Mouse (Mus musculus): ENCODE measurements at regions not wholly inside any gene's neighbourhood (a gene's known extent, or its start where the extent isn't known, plus 50 kb on each side); places are given as distances from the start of the nearest gene placed in this dataset.

- H3K27me3 ChIP-seq = no peaks in the 10 kb centered on the region
- no peak overlapping the region for H3K4me2 ChIP-seq
- no peak overlapping the region for H3K4me3 ChIP-seq
- ATAC-seq (ENCODE audit: insufficient number of reproducible peaks, low FRiP score, low TSS enrichment, low read depth) = no peak
- no peaks in the 10 kb centered on the region for H3K9me3 ChIP-seq
- no peak overlapping the region for H3K27ac ChIP-seq
- no peaks in the 10 kb centered on the region for H3K36me3 ChIP-seq
- no peak overlapping the region for H3K9ac ChIP-seq
- H3K4me1 ChIP-seq = no peaks in the 10 kb centered on the region
- WGBS = 61% methylated on average over 2 of the region's 2 CpGs
These were observed 87.6 kb downstream of the Serpinb8 start for GRCm38 (mm10) chr1:107677404-107677803.

DNA sequence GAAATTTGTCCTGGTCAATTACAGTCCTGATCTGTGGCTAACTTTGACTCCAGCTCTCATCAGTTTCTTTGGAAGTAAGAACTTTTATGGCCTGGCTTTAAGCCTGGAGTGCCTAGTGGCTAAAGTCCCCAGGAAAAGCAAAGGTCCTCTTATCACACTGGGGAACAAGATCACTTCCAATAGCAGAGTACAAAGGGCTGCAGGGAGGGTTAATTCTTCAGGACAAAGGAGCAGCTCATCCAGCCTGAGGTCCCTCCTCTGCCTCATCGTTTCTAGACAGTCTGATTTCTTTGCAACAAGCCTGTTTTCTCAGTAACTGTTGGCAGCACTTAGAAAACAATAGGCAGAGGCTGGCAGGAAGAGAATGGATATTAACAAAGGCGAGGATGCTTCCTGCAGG lies 107.1 kb downstream of the Serpinb8 start:
- 44% methylated on average over 2 of the region's 2 CpGs for WGBS
- no peak for ATAC-seq (ENCODE audit: insufficient number of reproducible peaks, low FRiP score, low TSS enrichment, low read depth)

GRCm38 (mm10) chr1:107706108-107706548 lies 116.3 kb downstream of the Serpinb8 start:
- Histone ChIP-seq H3K27ac (no peak overlapping the region), H3K36me3 (no peaks in the 10 kb centered on the region), H3K4me2 (no peak overlapping the region), H3K4me3 (no peak overlapping the region), H3K9ac (no peak overlapping the region), H3K27me3 (no peaks in the 10 kb centered on the region), H3K9me3 (no peaks in the 10 kb centered on the region), H3K4me1 (no peaks in the 10 kb centered on the region)
- no peak for ATAC-seq (ENCODE audit: insufficient number of reproducible peaks, low FRiP score, low TSS enrichment, low read depth)

More for the DNA sequence above, 107.1 kb downstream of the Serpinb8 start:
- no peak overlapping the region for H3K9ac ChIP-seq
- no peaks in the 10 kb centered on the region for H3K9me3 ChIP-seq
- no peak overlapping the region for H3K4me2 ChIP-seq
- no peaks in the 10 kb centered on the region for H3K36me3 ChIP-seq
- no peak overlapping the region for H3K27ac ChIP-seq
- no peaks in the 10 kb centered on the region for H3K27me3 ChIP-seq
- H3K4me3 ChIP-seq = no peak overlapping the region
- H3K4me1 ChIP-seq = no peaks in the 10 kb centered on the region

DNA sequence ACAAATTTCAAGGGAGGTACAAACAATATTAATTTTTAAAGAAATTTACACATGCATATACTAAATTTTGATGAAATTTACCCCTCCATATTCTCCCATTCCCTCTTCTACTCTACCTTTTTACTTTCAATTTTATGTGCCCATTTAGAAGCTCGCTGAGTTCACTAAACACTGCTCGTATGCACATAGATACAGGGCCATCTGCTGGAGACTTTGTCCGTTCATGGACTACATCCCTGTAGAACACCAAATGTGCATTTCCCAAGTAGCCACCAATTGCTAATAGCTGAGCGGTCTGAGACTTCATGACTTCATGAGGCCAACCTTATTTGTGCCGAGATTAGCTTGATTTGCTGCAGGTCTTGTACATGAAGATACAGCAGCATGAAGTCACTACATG lies 118.8 kb downstream of the Serpinb8 start:
- H3K9me3 ChIP-seq = no peaks in the 10 kb centered on the region
- no peak overlapping the region for H3K27ac ChIP-seq
- ATAC-seq (ENCODE audit: insufficient number of reproducible peaks, low FRiP score, low TSS enrichment, low read depth) = no peak
- H3K4me1 ChIP-seq = no peaks in the 10 kb centered on the region
- no peak overlapping the region for H3K9ac ChIP-seq
- no peak overlapping the region for H3K4me3 ChIP-seq
- no peaks in the 10 kb centered on the region for H3K27me3 ChIP-seq
- 85% methylated on average over 5 of the region's 5 CpGs for WGBS
- no peak overlapping the region for H3K4me2 ChIP-seq
- no peaks in the 10 kb centered on the region for H3K36me3 ChIP-seq

- Histone ChIP-seq H3K4me3 (no peak overlapping the region), H3K4me2 (no peak overlapping the region), H3K9ac (no peak overlapping the region), H3K27me3 (no peaks in the 10 kb centered on the region), H3K27ac (no peak overlapping the region), H3K9me3 (no peaks in the 10 kb centered on the region), H3K36me3 (no peaks in the 10 kb centered on the region), H3K4me1 (no peaks in the 10 kb centered on the region)
- no peak for ATAC-seq (ENCODE audit: insufficient number of reproducible peaks, low FRiP score, low TSS enrichment, low read depth)
- 31% methylated on average over 1 of the region's 1 CpGs for WGBS
These were observed 125.1 kb downstream of the Serpinb8 start for GRCm38 (mm10) chr1:107714869-107715268.

DNA sequence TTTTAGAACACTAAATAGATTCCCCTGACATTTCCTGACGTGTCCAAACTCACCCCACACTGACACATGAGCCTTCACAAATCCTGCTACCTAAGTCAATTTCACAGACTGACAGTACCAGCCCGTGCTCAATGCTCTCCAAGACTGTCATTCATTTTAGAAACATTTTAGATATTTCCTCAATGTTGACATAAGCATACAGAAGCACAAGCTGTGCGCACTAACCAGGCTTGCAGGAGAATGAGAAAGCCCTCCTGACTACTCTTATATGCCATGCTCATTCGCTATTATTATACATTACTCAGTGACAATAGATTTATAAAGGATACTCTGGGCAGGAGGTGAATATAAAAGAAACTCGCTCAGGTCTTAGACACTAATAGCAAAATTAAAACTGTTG lies 129.5 kb downstream of the Serpinb8 start:
- no peak for ATAC-seq (ENCODE audit: insufficient number of reproducible peaks, low FRiP score, low TSS enrichment, low read depth)
- no peaks in the 10 kb centered on the region for H3K27me3 ChIP-seq
- no peaks in the 10 kb centered on the region for H3K4me1 ChIP-seq
- H3K9me3 ChIP-seq = no peaks in the 10 kb centered on the region
- H3K36me3 ChIP-seq = no peaks in the 10 kb centered on the region
- H3K4me2 ChIP-seq = no peak overlapping the region
- H3K9ac ChIP-seq = no peak overlapping the region
- WGBS = 63% methylated on average over 5 of the region's 5 CpGs
- no peak overlapping the region for H3K27ac ChIP-seq
- H3K4me3 ChIP-seq = no peak overlapping the region

DNA sequence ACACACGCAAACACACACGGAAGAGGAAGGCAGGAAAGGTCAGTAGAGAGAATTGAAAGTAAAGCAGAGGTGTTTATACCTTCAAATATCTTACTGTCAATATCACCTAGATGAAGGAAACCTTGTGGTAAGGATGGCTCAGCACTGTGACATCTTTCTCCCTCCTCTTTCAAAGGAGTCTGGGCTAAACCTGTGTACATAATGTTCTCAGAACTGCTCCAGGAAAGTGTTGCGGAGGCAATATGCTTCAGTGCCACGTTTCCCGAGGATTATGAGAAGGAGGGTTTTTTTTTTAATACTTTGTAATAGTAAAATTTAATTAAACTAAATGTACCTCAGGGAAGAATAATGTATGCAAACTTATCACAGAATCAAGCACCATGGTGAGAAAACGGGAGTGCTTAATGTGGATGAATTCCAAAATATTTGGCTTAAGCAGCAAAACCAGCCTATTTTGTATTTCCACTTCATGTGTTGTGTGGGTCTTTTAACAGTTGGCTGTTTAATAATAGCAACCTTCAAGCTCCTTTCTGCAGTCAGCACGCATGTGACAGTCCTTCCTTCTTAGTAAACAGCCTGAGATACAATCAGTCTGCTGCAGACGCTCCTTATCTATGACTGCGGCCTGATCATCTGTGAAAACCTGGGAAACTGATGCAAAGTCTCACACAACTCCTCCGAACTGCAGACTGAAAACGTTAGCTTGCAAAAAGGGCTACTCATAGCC lies 138.5 kb downstream of the Serpinb8 start:
- Histone ChIP-seq H3K36me3 (no peaks in the 10 kb centered on the region), H3K9ac (no peak overlapping the region), H3K4me3 (no peak overlapping the region), H3K4me2 (no peak overlapping the region), H3K4me1 (no peaks in the 10 kb centered on the region), H3K27ac (no peak overlapping the region), H3K27me3 (no peaks in the 10 kb centered on the region), H3K9me3 (no peaks in the 10 kb centered on the region)
- ATAC-seq (ENCODE audit: insufficient number of reproducible peaks, low FRiP score, low TSS enrichment, low read depth) = no peak
- 71% methylated on average over 11 of the region's 11 CpGs for WGBS

DNA sequence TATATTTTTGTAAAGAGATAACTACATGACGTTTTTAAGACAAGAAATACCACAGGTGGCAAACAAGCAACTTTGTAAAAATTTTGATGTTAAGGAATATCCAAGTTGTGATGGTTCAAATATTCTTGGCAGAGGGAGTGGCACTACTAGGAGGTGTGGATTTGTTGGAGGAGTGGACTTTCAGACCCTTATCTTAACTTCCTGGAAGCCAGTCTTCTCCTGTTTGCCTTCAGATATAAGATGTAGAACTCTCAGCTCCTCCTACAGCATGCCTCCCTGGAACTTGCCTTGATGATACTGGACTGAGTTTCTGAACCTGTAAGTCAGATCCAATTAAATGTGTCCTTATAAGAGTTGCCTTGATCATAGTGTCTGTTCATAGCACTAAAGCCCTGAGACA lies 175.5 kb downstream of the Serpinb8 start:
- no peaks in the 10 kb centered on the region for H3K36me3 ChIP-seq
- ATAC-seq (ENCODE audit: insufficient number of reproducible peaks, low FRiP score, low TSS enrichment, low read depth) = no peak
- WGBS = 81% methylated on average over 1 of the region's 1 CpGs
- 0 out of 2 replicates have a peak, but pooled peaks cover 2% of the 10 kb centered on the region for H3K4me1 ChIP-seq
- no peaks in the 10 kb centered on the region for H3K27me3 ChIP-seq
- H3K9me3 ChIP-seq = no peaks in the 10 kb centered on the region
- no peak overlapping the region for H3K4me2 ChIP-seq
- H3K27ac ChIP-seq = no peak overlapping the region
- H3K9ac ChIP-seq = no peak overlapping the region
- no peak overlapping the region for H3K4me3 ChIP-seq

DNA sequence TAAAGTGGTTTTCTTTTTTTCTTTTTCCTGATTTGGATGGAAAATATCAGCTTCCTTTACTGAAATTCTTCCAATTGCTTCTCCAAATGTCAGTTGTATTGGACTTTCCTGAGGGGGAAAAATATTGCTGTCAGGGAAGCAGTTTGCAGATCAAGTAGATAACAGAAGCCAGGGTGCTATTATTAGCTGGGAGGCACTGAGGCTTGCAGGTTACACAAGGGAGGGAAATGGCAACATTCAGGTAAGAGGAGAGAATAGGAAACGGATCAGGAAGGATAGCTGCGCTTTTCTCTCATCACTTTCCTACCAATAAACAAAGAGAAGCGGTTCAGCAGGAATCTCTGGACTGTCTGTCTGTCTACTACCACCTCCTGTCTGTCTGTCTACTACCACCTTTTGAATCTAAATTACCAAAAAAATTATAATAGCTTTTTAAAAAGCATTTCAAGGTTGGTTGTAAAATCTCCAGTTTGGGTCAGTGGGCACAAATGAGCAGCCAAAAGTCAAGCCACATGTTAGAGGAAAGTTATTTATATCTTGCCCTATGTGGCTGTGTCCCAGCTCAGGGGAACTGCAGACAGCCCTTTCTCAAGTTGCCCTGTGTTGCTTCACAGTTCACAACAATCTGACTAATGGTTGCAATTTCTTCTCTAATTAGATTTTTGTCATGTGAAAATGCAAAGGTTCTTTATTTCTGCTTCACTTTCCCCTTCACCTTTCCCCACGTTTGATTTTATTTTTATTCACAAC lies 177.6 kb downstream of the Serpinb8 start:
- WGBS = 51% methylated on average over 4 of the region's 4 CpGs
- Histone ChIP-seq H3K4me1 (0 out of 2 replicates have a peak, but pooled peaks cover 2% of the 10 kb centered on the region), H3K9me3 (no peaks in the 10 kb centered on the region), H3K27ac (no peak overlapping the region), H3K4me3 (no peak overlapping the region), H3K27me3 (no peaks in the 10 kb centered on the region), H3K9ac (no peak overlapping the region), H3K4me2 (no peak overlapping the region), H3K36me3 (no peaks in the 10 kb centered on the region)
- no peak for ATAC-seq (ENCODE audit: insufficient number of reproducible peaks, low FRiP score, low TSS enrichment, low read depth)

- H3K27me3 ChIP-seq = no peaks in the 10 kb centered on the region
- no peak overlapping the region for H3K9ac ChIP-seq
- H3K4me3 ChIP-seq = no peak overlapping the region
- no peaks in the 10 kb centered on the region for H3K9me3 ChIP-seq
- no peak overlapping the region for H3K27ac ChIP-seq
- H3K4me1 ChIP-seq = no peaks in the 10 kb centered on the region
- H3K36me3 ChIP-seq = no peaks in the 10 kb centered on the region
- H3K4me2 ChIP-seq = no peak overlapping the region
- WGBS = 79% methylated on average over 2 of the region's 2 CpGs
- no peak for ATAC-seq (ENCODE audit: insufficient number of reproducible peaks, low FRiP score, low TSS enrichment, low read depth)
These were observed 183.2 kb downstream of the Serpinb8 start for GRCm38 (mm10) chr1:107772967-107773366.

DNA sequence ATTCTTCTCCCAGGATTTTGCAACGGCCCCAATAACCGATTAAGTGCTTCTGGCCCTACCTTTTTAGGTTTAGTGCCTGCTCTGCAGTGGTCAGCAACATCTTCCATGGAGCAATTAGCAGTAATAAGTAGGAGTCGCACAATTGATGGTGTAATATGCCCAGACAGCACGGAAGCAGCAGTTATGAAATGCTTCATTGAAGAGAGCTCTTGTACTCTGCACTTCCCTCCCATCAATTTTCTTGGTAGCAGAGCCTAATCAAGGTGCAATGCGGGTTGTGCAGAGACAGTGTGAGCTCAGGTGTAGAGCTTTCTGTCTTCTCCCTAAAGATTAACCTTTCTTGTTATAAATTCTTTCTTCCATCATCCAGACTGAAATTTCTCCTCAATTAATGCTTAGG lies 193.3 kb downstream of the Serpinb8 start:
- H3K4me1 ChIP-seq = no peaks in the 10 kb centered on the region
- ATAC-seq (ENCODE audit: insufficient number of reproducible peaks, low FRiP score, low TSS enrichment, low read depth) = no peak
- H3K27ac ChIP-seq = no peak overlapping the region
- H3K9ac ChIP-seq = no peak overlapping the region
- H3K4me3 ChIP-seq = no peak overlapping the region
- no peaks in the 10 kb centered on the region for H3K9me3 ChIP-seq
- 73% methylated on average over 5 of the region's 5 CpGs for WGBS
- H3K36me3 ChIP-seq = no peaks in the 10 kb centered on the region
- H3K4me2 ChIP-seq = no peak overlapping the region
- no peaks in the 10 kb centered on the region for H3K27me3 ChIP-seq

GRCm38 (mm10) chr1:107805823-107806222 lies 216.0 kb downstream of the Serpinb8 start:
- Histone ChIP-seq H3K9ac (no peak overlapping the region), H3K4me1 (no peaks in the 10 kb centered on the region), H3K27me3 (no peaks in the 10 kb centered on the region), H3K4me2 (no peak overlapping the region), H3K27ac (no peak overlapping the region), H3K36me3 (no peaks in the 10 kb centered on the region), H3K9me3 (no peaks in the 10 kb centered on the region), H3K4me3 (no peak overlapping the region)
- no peak for ATAC-seq (ENCODE audit: insufficient number of reproducible peaks, low FRiP score, low TSS enrichment, low read depth)
- WGBS = 80% methylated on average over 5 of the region's 5 CpGs

Data from limb, embryonic 15.5 days (tissue).